Mouse (Mus musculus) cerebellum, adult 2 months (tissue): ENCODE data around the gene Hic1. TPM values are rescaled to one million over a fixed set of nuclear protein-coding genes. Genes with fewer than 3 reads are reported as not detected.

Experiments
- DNase-seq, 2 experiments: peaks; one replicate each; pipeline ENCODE4 v3.0.0; 2021
- H3K27ac ChIP-seq: fragments of 200-500 bp; 2 replicates; pipeline ENCODE4 v1.5.1; 2012; ENCODE audit warnings: low read length, control low read depth, inconsistent platforms; ENCODE audit not compliant: insufficient read depth
- H3K27me3 ChIP-seq: fragments of 200-500 bp; 2 replicates; pipeline ENCODE4 v1.6.1; 2012; ENCODE audit warnings: inconsistent platforms, mild to moderate bottlenecking, low read length, moderate library complexity; ENCODE audit not compliant: control insufficient read depth, insufficient read depth
- H3K4me1 ChIP-seq: fragments of 200-500 bp; 2 replicates; pipeline ENCODE4 v1.6.1; 2011; ENCODE audit warnings: low read length; ENCODE audit not compliant: control insufficient read depth, insufficient read depth
- H3K4me3 ChIP-seq: fragments of 200-500 bp; replicated peaks from 2 replicates; pipeline ENCODE3; 2011; ENCODE audit warnings: mild to moderate bottlenecking, low read depth, low read length, control low read depth; ENCODE audit not compliant: insufficient read depth
- CTCF ChIP-seq: fragments of 200-500 bp; IDR thresholded peaks from 2 replicates; pipeline ENCODE4 v1.5.1; 2011; ENCODE audit warnings: low read depth, mild to moderate bottlenecking, control low read depth, low read length, moderate library complexity, borderline replicate concordance; ENCODE audit not compliant: insufficient read depth
- POLR2A ChIP-seq: fragments of 200-500 bp; IDR thresholded peaks from 2 replicates; pipeline ENCODE4 v1.6.1; 2011; ENCODE audit warnings: low read length, control low read depth, borderline replicate concordance; ENCODE audit not compliant: insufficient read depth
- WGBS: fragments of 180-500 bp; shearing (Covaris S2); methylation state at CpG from one replicate; pipeline ENCODE4 v1.1.7; 2018; 5-methylcytosine and 5-hydroxymethylcytosine counted together
- polyA plus RNA-seq: library from polyadenylated mRNA; depleted of rRNA; stranded (reverse); fragments of >200 nt; gene quantifications from 2 replicates; pipeline ENCODE4 v1.2.3, GENCODE M21; 2012

Gene Hic1
- polyA plus RNA-seq, 1 experiment, result 3.0 TPM

DNA sequence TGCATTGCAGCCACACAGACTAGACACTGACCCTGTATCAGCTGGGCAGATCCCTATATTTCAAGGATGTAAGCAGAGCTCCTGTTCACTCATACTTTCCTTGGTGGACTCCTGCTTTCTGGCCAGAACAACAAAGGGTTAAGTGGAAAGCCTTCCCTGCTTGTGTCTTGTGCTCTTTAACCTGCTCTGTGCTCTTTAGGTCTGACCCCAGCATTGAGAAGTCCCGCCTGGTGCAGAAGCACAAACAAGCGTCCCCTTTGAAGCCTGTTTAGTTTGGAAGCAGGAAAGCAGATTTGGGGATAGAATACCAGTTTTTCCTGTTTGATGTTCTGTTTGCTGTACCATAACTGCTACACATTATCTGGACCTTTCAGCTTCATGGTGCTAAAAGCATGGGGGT is 11.4 kb downstream of the Hic1 start:
- no peak for TF ChIP-seq CTCF
- no peak for TF ChIP-seq POLR2A
- peaks cover 37% of the 10 kb centered on the region for H3K4me1 ChIP-seq
- WGBS, result 89% methylated on average over 2 of the region's 2 CpGs
- no peak overlapping the region for H3K4me3 ChIP-seq
- no peaks in the 10 kb centered on the region for H3K27me3 ChIP-seq
- DNase-seq, result no peak
- no peak overlapping the region for H3K27ac ChIP-seq

- Histone ChIP-seq H3K27me3 (no peaks in the 10 kb centered on the region), H3K27ac (0 out of 2 replicates have a peak overlapping the region, but pooled peaks have one; percentile 11), H3K4me1 (peaks cover 43% of the 10 kb centered on the region), H3K4me3 (no peak overlapping the region)
- DNase-seq, result peak in 1 of 2 experiments; percentile 45
- 26% methylated on average over 4 of the region's 4 CpGs for WGBS
- TF ChIP-seq CTCF (no peak), POLR2A (no peak)
Observed at GRCm38 (mm10) chr11:75157037-75157436, 12.3 kb downstream of the Hic1 start.

DNA sequence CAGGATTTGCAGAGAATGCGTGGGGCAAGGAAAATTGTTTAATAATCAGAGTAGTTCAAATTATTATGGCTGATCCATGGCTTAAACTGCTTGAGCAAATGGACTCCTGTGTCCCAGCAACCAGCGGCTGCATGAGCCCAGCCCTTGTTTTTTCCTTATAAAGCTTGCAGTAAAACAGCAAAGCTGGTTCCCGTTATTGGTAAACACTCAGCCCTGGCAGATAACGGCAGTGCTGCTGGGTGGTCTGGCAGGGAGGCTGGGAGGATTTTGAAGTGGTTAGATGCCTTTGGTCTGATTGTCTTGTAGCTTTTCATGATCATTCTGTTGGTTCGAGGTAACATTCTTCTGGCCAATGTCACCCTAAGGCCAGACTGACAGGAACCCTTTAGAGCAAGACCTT is 12.9 kb downstream of the Hic1 start:
- peaks cover 39% of the 10 kb centered on the region for H3K4me1 ChIP-seq
- H3K4me3 ChIP-seq, result no peak overlapping the region
- TF ChIP-seq CTCF, result no peak
- no peaks in the 10 kb centered on the region for H3K27me3 ChIP-seq
- 49% methylated on average over 5 of the region's 5 CpGs for WGBS
- no peak for DNase-seq
- H3K27ac ChIP-seq, result 0 out of 2 replicates have a peak overlapping the region, but pooled peaks have one; percentile 3

- H3K27me3 ChIP-seq, result no peaks in the 10 kb centered on the region
- TF ChIP-seq CTCF, result no peak
- TF ChIP-seq POLR2A, result no peak
- 0 out of 2 replicates have a peak overlapping the region, but pooled peaks have one; percentile 3 for H3K27ac ChIP-seq
- WGBS, result 22% methylated on average over 6 of the region's 6 CpGs
- DNase-seq, result no peak
- peaks cover 38% of the 10 kb centered on the region for H3K4me1 ChIP-seq
- no peak overlapping the region for H3K4me3 ChIP-seq
Observed at GRCm38 (mm10) chr11:75155985-75156384, 13.3 kb downstream of the Hic1 start.

GRCm38 (mm10) chr11:75154053-75154585 is 15.2 kb downstream of the Hic1 start:
- peaks cover 38% of the 10 kb centered on the region for H3K4me1 ChIP-seq
- peak overlapping the region; percentile 25; the same call in 1 of the 2 replicates for H3K27ac ChIP-seq
- no peak for DNase-seq
- no peaks in the 10 kb centered on the region for H3K27me3 ChIP-seq
- H3K4me3 ChIP-seq, result no peak overlapping the region
- 58% methylated on average over 6 of the region's 6 CpGs for WGBS
- no peak for TF ChIP-seq CTCF
- TF ChIP-seq POLR2A, result no peak

GRCm38 (mm10) chr11:75152603-75153557 is 16.4 kb downstream of the Hic1 start:
- WGBS, result 37% methylated on average over 18 of the region's 18 CpGs
- Histone ChIP-seq H3K27me3 (no peaks in the 10 kb centered on the region), H3K4me1 (peaks cover 38% of the 10 kb centered on the region), H3K27ac (peak overlapping the region; percentile 36), H3K4me3 (no peak overlapping the region)
- DNase-seq, result peak; percentile 80 to 89
- TF ChIP-seq POLR2A (no peak), CTCF (no peak; the same call in 1 of the 2 replicates)

DNA sequence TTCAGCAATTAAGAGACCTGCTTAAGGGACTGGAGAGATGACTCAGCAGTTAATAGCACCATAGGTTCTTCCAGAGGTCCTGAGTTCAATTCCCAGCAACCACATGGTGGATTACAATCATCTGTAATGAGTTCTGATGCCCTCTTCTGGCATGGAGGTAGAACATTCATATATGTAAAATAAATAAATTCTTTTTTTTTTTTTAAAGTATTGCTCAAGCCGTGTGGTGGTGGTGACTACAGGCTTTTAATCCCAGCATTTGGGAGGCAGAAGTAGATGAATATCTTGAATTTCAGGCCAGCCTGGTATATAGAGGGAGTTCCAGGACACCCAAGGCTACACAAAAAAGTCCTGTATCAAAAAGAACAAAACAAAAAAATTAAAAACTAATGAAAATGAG is 19.0 kb downstream of the Hic1 start:
- DNase-seq, result no peak
- peaks cover 26% of the 10 kb centered on the region for H3K4me1 ChIP-seq
- no peak overlapping the region for H3K27ac ChIP-seq
- TF ChIP-seq CTCF (no peak), POLR2A (no peak)
- 81% methylated on average over 1 of the region's 1 CpGs for WGBS
- H3K27me3 ChIP-seq, result no peaks in the 10 kb centered on the region
- H3K4me3 ChIP-seq, result no peak overlapping the region

DNA sequence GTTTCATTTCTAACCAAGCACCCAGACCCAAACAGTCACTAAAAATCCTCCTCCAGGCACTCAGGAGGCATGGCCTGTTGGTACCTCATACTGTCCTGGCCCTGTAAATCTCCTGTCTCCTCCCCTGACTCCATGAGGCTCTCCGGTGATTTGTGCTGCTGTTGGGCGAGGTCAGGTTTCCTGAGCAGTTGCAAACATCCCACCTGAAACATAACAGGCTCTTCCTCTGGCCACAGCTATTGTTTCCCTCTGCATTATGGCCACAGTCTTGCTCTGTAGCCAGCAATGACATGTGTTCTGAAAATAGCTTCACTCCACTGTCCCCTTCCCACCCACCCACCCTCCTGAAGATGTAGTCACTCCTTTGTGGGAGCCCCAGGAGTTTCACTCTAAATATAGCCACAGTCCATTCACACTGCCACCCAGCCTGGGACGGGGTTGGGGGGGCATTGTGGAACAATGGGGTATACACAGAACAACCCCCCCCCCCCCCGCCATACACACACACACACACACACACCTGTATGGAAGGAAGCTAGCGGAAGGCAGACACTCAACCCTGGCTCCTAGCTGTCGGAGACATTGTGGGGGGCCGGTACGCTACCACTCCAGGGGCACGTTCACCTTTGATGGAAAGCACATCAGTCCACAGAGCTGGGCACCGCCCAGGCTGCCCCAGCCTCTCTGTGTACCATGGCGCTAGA is 20.8 kb downstream of the Hic1 start:
- TF ChIP-seq POLR2A, result no peak
- TF ChIP-seq CTCF, result no peak
- DNase-seq, result no peak
- Histone ChIP-seq H3K4me1 (peaks cover 17% of the 10 kb centered on the region), H3K27me3 (no peaks in the 10 kb centered on the region), H3K4me3 (no peak overlapping the region), H3K27ac (no peak overlapping the region)
- WGBS, result 95% methylated on average over 11 of the region's 11 CpGs
